Mouse (Mus musculus) duodenum, adult 2 months (tissue): ENCODE measurements around the gene Gm13285. TPM values are rescaled to one million over a fixed set of nuclear protein-coding genes. Genes with fewer than 3 reads are reported as not detected.

Source experiments
- polyA plus RNA-seq: library from polyadenylated mRNA; depleted of rRNA; stranded (reverse); fragments of >200 nt; gene quantifications from 2 replicates; pipeline ENCODE4 v1.2.3, GENCODE M21; 2012; ENCODE audit warnings: low replicate concordance; rRNA removed

Gm13285 gene
- polyA plus RNA-seq, result not detected in 2 replicates

DNA sequence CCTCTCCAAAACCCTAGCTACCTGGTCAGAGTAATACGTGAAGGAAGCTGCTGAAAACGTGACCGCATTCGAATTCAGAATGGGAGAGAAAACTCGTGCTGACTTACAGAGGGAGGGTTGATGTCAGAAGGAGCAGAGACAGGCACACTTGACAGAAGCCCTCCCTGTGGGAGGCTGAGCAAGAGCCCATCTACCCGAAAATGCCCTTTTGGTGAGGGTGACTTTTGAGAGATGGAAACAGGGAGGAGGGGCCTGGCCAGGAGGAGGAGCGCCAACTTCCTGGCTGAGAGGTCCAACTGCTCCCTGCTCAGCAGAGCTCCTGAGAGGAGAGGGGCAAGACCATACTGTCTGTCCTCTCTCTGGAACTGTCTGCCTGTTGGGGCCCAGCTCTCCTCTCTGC is at the start of gene Gm13285:
Gm13285 (plus strand) TSS at position 301 of the 400 bp plus-strand sequence.

DNA sequence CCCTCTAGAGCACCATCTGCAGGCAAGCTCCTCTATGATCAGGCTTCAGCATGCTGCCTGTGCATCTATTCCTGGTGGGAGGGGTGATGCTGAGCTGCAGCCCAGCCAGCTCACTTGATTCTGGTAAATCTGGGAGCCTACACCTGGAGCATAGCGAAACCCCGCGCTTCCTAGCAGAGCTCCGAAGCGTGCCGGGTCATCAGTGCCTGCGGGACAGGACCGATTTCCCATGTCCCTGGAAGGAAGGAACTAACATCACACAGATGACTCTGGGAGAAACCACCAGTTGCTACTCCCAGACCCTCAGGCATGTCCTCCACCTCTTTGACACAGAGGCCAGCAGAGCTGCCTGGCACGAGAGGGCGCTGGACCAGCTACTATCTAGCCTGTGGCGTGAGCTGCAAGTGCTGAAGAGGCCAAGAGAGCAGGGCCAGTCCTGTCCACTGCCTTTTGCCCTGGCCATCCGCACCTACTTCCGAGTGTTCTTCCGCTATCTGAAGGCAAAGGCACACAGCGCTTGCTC is 44.6 kb upstream of the Gm13285 start, which contains the start of gene Gm13271:
Gm13271 (plus strand) TSS at position 51 of the 523 bp plus-strand sequence.

DNA sequence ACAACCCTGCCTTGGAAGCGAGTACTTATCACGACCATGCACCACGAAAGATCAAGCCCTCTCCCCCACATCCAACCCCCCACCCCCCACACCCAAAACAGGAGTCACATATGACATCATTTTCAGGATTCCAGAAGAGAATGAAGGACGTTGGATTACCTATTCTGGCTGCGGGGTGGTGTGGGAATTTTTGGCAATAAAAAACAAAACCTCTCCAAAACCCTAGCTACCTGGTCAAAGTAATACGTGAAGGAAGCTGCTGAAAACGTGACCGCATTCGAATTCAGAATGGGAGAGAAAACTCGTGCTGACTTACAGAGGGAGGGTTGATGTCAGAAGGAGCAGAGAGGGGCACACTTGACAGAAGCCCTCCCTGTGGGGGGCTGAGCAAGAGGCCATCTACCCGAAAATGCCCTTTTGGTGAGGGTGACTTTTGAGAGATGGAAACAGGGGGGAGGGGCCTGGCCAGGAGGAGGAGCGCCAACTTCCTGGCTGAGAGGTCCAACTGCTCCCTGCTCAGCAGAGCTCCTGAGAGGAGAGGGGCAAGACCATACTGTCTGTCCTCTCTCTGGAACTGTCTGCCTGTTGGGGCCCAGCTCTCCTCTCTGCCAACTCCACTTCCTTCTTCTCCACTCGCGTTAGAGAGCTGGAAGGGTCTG is 39.7 kb upstream of the Gm13285 start, which contains the start of gene Gm13283:
Gm13283 (plus strand) TSS at position 510 of the 659 bp plus-strand sequence.

DNA sequence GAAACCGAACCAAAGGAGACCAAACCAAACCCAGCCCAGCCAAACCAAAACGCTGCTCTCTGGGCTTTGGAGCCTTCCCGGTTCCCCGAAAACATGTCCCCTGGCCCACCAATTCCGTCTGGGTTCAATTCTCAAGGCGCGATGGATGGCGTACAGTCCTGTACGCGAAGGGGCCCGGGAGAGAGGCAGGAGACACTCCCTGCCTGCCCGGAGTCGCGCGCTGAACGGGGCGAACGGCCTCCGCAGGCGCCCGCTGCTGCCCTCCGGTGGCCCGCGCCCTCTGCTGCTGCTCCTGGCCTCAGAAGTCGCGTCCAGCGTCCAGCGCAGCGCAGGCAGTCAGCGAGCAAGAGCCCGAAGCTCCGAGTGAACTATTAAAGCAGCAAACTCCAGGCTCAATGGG is 25.9 kb upstream of the Gm13285 start, which contains the start of gene Gm13290:
Gm13290 (plus strand) TSS at position 301 of the 400 bp plus-strand sequence.

DNA sequence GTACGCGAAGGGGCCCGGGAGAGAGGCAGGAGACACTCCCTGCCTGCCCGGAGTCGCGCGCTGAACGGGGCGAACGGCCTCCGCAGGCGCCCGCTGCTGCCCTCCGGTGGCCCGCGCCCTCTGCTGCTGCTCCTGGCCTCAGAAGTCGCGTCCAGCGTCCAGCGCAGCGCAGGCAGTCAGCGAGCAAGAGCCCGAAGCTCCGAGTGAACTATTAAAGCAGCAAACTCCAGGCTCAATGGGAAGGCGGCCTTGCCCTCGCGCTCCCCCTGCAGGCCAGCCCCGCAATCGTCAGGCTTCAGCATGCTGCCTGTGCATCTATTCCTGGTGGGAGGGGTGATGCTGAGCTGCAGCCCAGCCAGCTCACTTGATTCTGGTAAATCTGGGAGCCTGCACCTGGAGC is 22.8 kb upstream of the Gm13285 start, which contains the start of gene Gm13289:
Gm13289 (plus strand) TSS at position 301 of the 400 bp plus-strand sequence.

DNA sequence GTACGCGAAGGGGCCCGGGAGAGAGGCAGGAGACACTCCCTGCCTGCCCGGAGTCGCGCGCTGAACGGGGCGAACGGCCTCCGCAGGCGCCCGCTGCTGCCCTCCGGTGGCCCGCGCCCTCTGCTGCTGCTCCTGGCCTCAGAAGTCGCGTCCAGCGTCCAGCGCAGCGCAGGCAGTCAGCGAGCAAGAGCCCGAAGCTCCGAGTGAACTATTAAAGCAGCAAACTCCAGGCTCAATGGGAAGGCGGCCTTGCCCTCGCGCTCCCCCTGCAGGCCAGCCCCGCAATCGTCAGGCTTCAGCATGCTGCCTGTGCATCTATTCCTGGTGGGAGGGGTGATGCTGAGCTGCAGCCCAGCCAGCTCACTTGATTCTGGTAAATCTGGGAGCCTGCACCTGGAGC is 19.9 kb upstream of the Gm13285 start, which contains the start of gene Gm13272:
Gm13272 (plus strand) TSS at position 301 of the 400 bp plus-strand sequence.

DNA sequence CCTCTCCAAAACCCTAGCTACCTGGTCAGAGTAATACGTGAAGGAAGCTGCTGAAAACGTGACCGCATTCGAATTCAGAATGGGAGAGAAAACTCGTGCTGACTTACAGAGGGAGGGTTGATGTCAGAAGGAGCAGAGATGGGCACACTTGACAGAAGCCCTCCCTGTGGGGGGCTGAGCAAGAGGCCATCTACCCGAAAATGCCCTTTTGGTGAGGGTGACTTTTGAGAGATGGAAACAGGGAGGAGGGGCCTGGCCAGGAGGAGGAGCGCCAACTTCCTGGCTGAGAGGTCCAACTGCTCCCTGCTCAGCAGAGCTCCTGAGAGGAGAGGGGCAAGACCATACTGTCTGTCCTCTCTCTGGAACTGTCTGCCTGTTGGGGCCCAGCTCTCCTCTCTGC is 17.6 kb upstream of the Gm13285 start, which contains the start of gene Ifnz:
Ifnz (plus strand) TSS at position 301 of the 400 bp plus-strand sequence.

DNA sequence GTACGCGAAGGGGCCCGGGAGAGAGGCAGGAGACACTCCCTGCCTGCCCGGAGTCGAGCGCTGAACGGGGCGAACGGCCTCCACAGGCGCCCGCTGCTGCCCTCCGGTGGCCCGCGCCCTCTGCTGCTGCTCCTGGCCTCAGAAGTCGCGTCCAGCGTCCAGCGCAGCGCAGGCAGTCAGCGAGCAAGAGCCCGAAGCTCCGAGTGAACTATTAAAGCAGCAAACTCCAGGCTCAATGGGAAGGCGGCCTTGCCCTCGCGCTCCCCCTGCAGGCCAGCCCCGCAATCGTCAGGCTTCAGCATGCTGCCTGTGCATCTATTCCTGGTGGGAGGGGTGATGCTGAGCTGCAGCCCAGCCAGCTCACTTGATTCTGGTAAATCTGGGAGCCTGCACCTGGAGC is 14.1 kb upstream of the Gm13285 start, which contains the start of gene Gm13276:
Gm13276 (plus strand) TSS at position 301 of the 400 bp plus-strand sequence.

DNA sequence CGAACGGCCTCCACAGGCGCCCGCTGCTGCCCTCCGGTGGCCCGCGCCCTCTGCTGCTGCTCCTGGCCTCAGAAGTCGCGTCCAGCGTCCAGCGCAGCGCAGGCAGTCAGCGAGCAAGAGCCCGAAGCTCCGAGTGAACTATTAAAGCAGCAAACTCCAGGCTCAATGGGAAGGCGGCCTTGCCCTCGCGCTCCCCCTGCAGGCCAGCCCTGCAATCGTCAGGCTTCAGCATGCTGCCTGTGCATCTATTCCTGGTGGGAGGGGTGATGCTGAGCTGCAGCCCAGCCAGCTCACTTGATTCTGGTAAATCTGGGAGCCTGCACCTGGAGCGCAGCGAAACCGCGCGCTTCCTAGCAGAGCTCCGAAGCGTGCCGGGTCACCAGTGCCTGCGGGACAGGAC is 11.1 kb upstream of the Gm13285 start, which contains the start of gene Gm13277:
Gm13277 (plus strand) TSS at position 231 of the 400 bp plus-strand sequence.

DNA sequence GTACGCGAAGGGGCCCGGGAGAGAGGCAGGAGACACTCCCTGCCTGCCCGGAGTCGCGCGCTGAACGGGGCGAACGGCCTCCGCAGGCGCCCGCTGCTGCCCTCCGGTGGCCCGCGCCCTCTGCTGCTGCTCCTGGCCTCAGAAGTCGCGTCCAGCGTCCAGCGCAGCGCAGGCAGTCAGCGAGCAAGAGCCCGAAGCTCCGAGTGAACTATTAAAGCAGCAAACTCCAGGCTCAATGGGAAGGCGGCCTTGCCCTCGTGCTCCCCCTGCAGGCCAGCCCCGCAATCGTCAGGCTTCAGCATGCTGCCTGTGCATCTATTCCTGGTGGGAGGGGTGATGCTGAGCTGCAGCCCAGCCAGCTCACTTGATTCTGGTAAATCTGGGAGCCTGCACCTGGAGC is 8.2 kb upstream of the Gm13285 start, which contains the start of gene Gm13278:
Gm13278 (plus strand) TSS at position 301 of the 400 bp plus-strand sequence.

DNA sequence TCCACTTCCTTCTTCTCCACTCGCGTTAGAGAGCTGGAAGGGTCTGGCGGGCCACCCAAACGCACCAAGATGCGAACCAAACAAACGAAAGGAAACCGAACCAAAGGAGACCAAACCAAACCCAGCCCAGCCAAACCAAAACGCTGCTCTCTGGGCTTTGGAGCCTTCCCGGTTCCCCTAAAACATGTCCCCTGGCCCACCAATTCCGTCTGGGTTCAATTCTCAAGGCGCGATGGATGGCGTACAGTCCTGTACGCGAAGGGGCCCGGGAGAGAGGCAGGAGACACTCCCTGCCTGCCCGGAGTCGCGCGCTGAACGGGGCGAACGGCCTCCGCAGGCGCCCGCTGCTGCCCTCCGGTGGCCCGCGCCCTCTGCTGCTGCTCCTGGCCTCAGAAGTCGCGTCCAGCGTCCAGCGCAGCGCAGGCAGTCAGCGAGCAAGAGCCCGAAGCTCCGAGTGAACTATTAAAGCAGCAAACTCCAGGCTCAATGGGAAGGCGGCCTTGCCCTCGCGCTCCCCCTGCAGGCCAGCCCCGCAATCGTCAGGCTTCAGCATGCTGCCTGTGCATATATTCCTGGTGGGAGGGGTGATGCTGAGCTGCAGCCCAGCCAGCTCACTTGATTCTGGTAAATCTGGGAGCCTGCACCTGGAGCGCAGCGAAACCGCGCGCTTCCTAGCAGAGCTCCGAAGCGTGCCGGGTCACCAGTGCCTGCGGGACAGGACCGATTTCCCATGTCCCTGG is 5.4 kb upstream of the Gm13285 start, which contains the start of gene Gm13275:
Gm13275 (plus strand) TSS at position 552 of the 740 bp plus-strand sequence.

DNA sequence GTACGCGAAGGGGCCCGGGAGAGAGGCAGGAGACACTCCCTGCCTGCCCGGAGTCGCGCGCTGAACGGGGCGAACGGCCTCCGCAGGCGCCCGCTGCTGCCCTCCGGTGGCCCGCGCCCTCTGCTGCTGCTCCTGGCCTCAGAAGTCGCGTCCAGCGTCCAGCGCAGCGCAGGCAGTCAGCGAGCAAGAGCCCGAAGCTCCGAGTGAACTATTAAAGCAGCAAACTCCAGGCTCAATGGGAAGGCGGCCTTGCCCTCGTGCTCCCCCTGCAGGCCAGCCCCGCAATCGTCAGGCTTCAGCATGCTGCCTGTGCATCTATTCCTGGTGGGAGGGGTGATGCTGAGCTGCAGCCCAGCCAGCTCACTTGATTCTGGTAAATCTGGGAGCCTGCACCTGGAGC is 2.4 kb upstream of the Gm13285 start, which contains the start of gene Gm13279:
Gm13279 (plus strand) TSS at position 301 of the 400 bp plus-strand sequence.

DNA sequence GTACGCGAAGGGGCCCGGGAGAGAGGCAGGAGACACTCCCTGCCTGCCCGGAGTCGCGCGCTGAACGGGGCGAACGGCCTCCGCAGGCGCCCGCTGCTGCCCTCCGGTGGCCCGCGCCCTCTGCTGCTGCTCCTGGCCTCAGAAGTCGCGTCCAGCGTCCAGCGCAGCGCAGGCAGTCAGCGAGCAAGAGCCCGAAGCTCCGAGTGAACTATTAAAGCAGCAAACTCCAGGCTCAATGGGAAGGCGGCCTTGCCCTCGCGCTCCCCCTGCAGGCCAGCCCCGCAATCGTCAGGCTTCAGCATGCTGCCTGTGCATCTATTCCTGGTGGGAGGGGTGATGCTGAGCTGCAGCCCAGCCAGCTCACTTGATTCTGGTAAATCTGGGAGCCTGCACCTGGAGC is 3.5 kb downstream of the Gm13285 start, which contains the start of gene Gm13287:
Gm13287 (plus strand) TSS at position 301 of the 400 bp plus-strand sequence.

DNA sequence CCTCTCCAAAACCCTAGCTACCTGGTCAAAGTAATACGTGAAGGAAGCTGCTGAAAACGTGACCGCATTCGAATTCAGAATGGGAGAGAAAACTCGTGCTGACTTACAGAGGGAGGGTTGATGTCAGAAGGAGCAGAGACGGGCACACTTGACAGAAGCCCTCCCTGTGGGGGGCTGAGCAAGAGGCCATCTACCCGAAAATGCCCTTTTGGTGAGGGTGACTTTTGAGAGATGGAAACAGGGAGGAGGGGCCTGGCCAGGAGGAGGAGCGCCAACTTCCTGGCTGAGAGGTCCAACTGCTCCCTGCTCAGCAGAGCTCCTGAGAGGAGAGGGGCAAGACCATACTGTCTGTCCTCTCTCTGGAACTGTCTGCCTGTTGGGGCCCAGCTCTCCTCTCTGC is 5.8 kb downstream of the Gm13285 start, which contains the start of gene Gm13288:
Gm13288 (plus strand) TSS at position 301 of the 400 bp plus-strand sequence.

DNA sequence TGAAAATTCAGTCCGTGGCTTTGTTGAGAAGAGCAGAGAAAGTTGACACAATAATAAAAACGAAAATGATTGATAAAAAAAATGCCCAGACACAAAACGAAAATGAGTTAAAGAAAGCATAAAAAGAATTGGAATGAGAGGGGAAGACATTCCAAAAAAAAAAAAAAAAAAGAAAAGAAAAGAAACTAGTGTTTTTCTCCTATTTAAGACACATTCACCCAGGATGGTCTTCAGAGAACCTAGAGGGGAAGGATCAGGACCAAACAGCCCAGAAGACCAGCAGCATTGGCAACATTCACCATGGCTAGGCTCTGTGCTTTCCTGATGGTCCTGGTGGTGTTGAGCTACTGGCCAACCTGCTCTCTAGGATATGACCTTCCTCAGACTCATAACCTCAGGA is 16.5 kb downstream of the Gm13285 start, which contains the start of gene Ifna7:
Ifna7 (plus strand) TSS at position 301 of the 400 bp plus-strand sequence.

DNA sequence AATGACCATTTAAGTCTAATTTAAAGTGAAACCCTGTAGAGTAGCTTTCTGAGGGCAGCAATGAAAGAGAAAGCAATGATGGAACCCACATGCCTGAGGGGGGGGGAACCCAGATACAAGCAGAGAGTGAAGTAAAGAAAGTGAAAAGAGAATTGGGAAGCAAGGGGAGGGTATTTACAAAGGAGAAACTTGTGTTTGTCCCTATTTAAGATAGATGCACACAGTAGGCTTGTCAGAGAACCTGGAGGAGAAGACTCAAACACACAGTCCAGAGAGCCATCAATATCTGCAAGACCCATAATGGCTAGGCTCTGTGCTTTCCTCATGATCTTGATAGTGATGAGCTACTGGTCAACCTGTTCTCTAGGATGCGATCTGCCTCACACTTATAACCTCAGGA is 20.2 kb downstream of the Gm13285 start, which contains the start of gene Ifna11:
Ifna11 (plus strand) TSS at position 301 of the 400 bp plus-strand sequence.

DNA sequence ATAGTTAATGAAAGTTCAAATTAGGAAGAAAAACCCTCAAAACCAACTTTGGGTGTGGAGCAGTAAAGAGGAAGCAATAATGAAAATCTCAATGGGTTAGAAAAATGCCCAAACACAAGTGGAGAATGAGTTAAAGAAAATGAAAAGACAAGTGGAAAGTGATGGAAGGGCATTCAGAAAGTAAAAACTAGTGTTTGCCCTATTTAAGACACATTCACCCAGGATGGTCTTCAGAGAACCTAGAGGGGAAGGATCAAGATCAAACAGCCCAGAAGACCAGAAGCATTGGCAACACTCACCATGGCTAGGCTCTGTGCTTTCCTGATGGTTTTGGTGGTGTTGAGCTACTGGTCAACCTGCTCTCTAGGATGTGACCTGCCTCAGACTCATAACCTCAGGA is 27.7 kb downstream of the Gm13285 start, which contains the start of gene Ifna6:
Ifna6 (plus strand) TSS at position 301 of the 400 bp plus-strand sequence.

DNA sequence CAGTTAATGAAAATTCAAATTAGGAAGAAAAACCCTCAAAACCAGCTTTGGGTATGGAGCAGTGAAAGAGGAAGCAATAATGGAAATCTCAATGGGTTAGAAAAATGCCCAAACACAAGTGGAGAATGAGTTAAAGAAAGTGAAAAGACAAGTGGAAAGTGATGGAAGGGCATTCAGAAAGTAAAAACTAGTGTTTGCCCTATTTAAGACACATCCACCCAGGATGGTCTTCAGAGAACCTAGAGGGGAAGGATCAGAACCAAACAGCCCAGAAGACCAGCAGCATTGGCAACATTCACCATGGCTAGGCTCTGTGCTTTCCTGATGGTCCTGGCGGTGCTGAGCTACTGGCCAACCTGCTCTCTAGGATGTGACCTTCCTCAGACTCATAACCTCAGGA is 35.8 kb downstream of the Gm13285 start, which contains the start of gene Ifna5:
Ifna5 (plus strand) TSS at position 301 of the 400 bp plus-strand sequence.

DNA sequence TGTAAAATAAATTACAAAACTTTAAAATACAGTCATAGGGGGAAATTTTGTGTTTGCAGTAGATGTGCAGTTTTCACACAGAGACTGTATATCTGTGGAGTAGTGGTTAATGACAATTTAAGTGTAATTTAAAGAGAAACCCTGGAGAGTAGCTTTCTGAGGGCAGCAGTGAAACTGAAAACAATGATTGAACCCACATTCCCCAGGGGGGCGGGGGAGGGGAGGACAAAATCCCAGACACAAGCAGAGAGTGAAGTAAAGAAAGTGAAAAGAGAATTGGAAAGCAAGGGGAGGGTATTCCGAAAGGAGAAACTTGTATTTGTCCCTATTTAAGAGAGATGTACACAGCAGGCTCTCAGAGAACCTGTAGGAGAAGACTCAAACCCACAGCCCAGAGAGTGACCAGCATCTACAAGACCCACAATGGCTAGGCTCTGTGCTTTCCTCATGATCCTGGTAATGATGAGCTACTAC is 42.0 kb downstream of the Gm13285 start, which contains the start of gene Ifna4:
Ifna4 (plus strand) TSS at position 424 of the 474 bp plus-strand sequence.

DNA sequence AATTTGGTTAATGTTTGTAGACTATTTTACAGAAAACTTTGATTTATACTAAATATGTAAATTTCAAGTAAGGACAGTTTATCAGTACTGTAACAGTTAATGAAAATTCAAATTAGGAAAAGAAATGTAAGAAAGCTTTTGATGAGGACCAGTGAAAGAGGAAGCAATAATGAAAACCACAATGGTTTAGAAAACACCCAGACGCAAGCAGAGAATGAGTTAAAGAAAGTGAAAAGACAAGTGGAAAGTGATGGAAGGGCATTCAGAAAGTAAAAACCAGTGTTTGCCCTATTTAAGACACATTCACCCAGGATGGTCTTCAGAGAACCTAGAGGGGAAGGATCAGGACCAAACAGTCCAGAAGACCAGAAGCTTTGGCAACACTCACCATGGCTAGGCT is 50.2 kb downstream of the Gm13285 start, which contains the start of gene Ifna1:
Ifna1 (plus strand) TSS at position 390 of the 400 bp plus-strand sequence.

